Mouse (Mus musculus) lung, postnatal 0 days (tissue): ENCODE measurements around the gene Cited2.

ENCODE experiments used
- CTCF ChIP-seq: IDR thresholded peaks from 2 replicates; pipeline ENCODE4 v1.5.1; 2016; ENCODE audit warnings: antibody characterized with exemption, mild to moderate bottlenecking
- EP300 ChIP-seq: IDR thresholded peaks from 2 replicates; pipeline ENCODE4 v1.6.1; 2016; ENCODE audit warnings: antibody characterized with exemption, mild to moderate bottlenecking, control low read depth

GRCm38 (mm10) chr10:17719646-17720045 is 3.4 kb upstream of the Cited2 start:
- TF ChIP-seq CTCF (no peak), EP300 (no peak)
